Mouse (Mus musculus) lung, postnatal 36 days (tissue): ENCODE data around the gene Gm21366.
"Not testable (repeated sequence)": the region's sequence is repeated elsewhere in the genome, so short reads cannot be mapped to it uniquely, and the experiment has no call there.

Source experiments
- DNase-seq: peaks from one replicate; pipeline ENCODE4 v3.0.0; 2022; ENCODE audit warnings: mixed read lengths

The Gm21366 gene

GRCm38 (mm10) chrY:22861156-22861555, at the start of gene Gm21366:
Gene Gm21366 (minus strand): TSS chrY:22861256.
- DNase-seq, result not testable (repeated sequence)
